Mouse (Mus musculus): ENCODE results near the gene Gpr6. TPM values are rescaled to one million over a fixed set of nuclear protein-coding genes. Genes with fewer than 3 reads are reported as not detected.

Gpr6 gene
- total RNA-seq (2021): 1 to 10 TPM; 2.4 to 3.3 TPM
- long read RNA-seq, experiment 1, partial matches to known transcripts: 1 of 2 reads
- long read RNA-seq, experiment 1, other reads (novel, unspliced or antisense): 0 of 2 reads
- long read RNA-seq, experiment 2, partial matches to known transcripts: 2 of 5 reads
- long read RNA-seq, experiment 2, other reads (novel, unspliced or antisense): 0 of 5 reads

GRCm38 (mm10) chr10:41072116-41072515 is at the start of gene Gpr6:
Gpr6 (minus strand) TSS chr10:41072285.
- peak; percentile 29 to 37 for DNase-seq (ENCODE audit: low spot score in 2 of 2)

- peak in 1 of 2 experiments; percentile 6 for DNase-seq (ENCODE audit: low spot score in 2 of 2)
Measured at GRCm38 (mm10) chr10:41100060-41100459, 28.0 kb upstream of the Gpr6 start.

GRCm38 (mm10) chr10:41098137-41098536 is 26.1 kb upstream of the Gpr6 start:
- no peak for DNase-seq (ENCODE audit: low spot score in 2 of 2)

- DNase-seq (ENCODE audit: low spot score in 2 of 2): no peak
Measured at GRCm38 (mm10) chr10:41088852-41089251, 16.8 kb upstream of the Gpr6 start.

- DNase-seq (ENCODE audit: low spot score in 2 of 2): peak in 1 of 2 experiments; percentile 7
Measured at GRCm38 (mm10) chr10:41071696-41072095, 389 bp downstream of the Gpr6 start.

- peak; percentile 47 to 58 for DNase-seq (ENCODE audit: low spot score in 2 of 2)
Measured at GRCm38 (mm10) chr10:41070693-41071651, 1.1 kb downstream of the Gpr6 start.

GRCm38 (mm10) chr10:41060250-41060831 is 11.7 kb downstream of the Gpr6 start:
- no peak for DNase-seq (ENCODE audit: low spot score in 2 of 2)

GRCm38 (mm10) chr10:41055581-41055980 is 16.5 kb downstream of the Gpr6 start:
- DNase-seq (ENCODE audit: low spot score in 2 of 2): no peak

- no peak for DNase-seq (ENCODE audit: low spot score in 2 of 2)
Measured at GRCm38 (mm10) chr10:41054005-41054404, 18.1 kb downstream of the Gpr6 start.

GRCm38 (mm10) chr10:41042272-41042671 is 29.8 kb downstream of the Gpr6 start:
- peak in 1 of 2 experiments; percentile 13 for DNase-seq (ENCODE audit: low spot score in 2 of 2)

GRCm38 (mm10) chr10:41041478-41041877 is 30.6 kb downstream of the Gpr6 start:
- DNase-seq (ENCODE audit: low spot score in 2 of 2): no peak

GRCm38 (mm10) chr10:41040530-41041085 is 31.5 kb downstream of the Gpr6 start:
- no peak for DNase-seq (ENCODE audit: low spot score in 2 of 2)

- no peak for DNase-seq (ENCODE audit: low spot score in 2 of 2)
Measured at GRCm38 (mm10) chr10:41038476-41038875, 33.6 kb downstream of the Gpr6 start.

GRCm38 (mm10) chr10:41037722-41038121 is 34.4 kb downstream of the Gpr6 start:
- DNase-seq (ENCODE audit: low spot score in 2 of 2): peak; percentile 58 to 81

- DNase-seq (ENCODE audit: low spot score in 2 of 2): no peak
Measured at GRCm38 (mm10) chr10:41032811-41033210, 39.3 kb downstream of the Gpr6 start.

GRCm38 (mm10) chr10:41024860-41025259 is 47.2 kb downstream of the Gpr6 start:
- DNase-seq (ENCODE audit: low spot score in 2 of 2): no peak

- no peak for DNase-seq (ENCODE audit: low spot score in 2 of 2)
Measured at GRCm38 (mm10) chr10:41024406-41024805, 47.7 kb downstream of the Gpr6 start.

- no peak for DNase-seq (ENCODE audit: low spot score in 2 of 2)
Measured at GRCm38 (mm10) chr10:41022226-41022625, 49.9 kb downstream of the Gpr6 start.
